ENCODE assay signal across 28 mouse cellular contexts in genomic region chr1:194697439-194697838, GRCm38 (mm10).
DNase-seq lines count a peak whose midpoint lies in the region; ATAC-seq and TF ChIP-seq lines count a peak whose summit lies in the region.
"Had no signal": no experiment of that assay in that cellular context is flagged by ENCODE, and none has a peak within 500 bp of the region (broad histone marks: within the 10 kb centered on the region; RNA-seq: fewer than 3 reads in every experiment).

No protein-coding gene starts in this region.

- 57% methylated on average over 2 of the region's 2 CpGs for WGBS in heart, embryonic 16.5 days
- WGBS in heart, embryonic 10.5 days = 82% methylated on average over 2 of the region's 2 CpGs
- WGBS in neural tube, embryonic 15.5 days = 75% methylated on average over 2 of the region's 2 CpGs

- intact Hi-C loops in gastrocnemius, adult 2 months (cut with DNase I) = no loop called here

- ATAC-seq in heart, embryonic 16.5 days (replicated peaks; ENCODE audit: extremely low read depth, insufficient read depth, low FRiP score) = no peak
- ATAC-seq in neural tube, embryonic 15.5 days (ENCODE audit: low FRiP score) = no peak
- ATAC-seq: forebrain, embryonic 14.5 days; inflammation-experienced regulatory T-cells, adult 6 months; midbrain, embryonic 13.5 days had no signal

- peak overlapping the region; percentile 28; the same call in 1 of the 2 replicates for H3K27ac ChIP-seq in gastrocnemius, adult 2 months
- 0 out of 2 replicates have a peak overlapping the region, but pooled peaks have one; percentile 29 for H3K27ac ChIP-seq in heart, embryonic 16.5 days (ENCODE audit: low read length)
- H3K27ac ChIP-seq in heart, embryonic 10.5 days = no peak overlapping the region
- peak overlapping the region; percentile 23; the same call in 1 of the 2 replicates for H3K27ac ChIP-seq in neural tube, embryonic 15.5 days (replicated peaks)
- H3K27ac ChIP-seq: hindbrain, embryonic 10.5 days; hindbrain, embryonic 15.5 days; limb, embryonic 10.5 days; limb, embryonic 15.5 days; liver, embryonic 13.5 days; macrophage; midbrain, embryonic 13.5 days had no signal

- H3K4me1 ChIP-seq in heart, embryonic 16.5 days (ENCODE audit: control insufficient read depth, insufficient read depth, low read length) = peaks cover 24% of the 10 kb centered on the region
- peaks cover 38% of the 10 kb centered on the region for H3K4me1 ChIP-seq in heart, embryonic 10.5 days
- peaks cover 55% of the 10 kb centered on the region for H3K4me1 ChIP-seq in neural tube, embryonic 15.5 days
- H3K4me1 ChIP-seq: hindbrain, embryonic 10.5 days; limb, embryonic 15.5 days had no signal

- peak overlapping the region; percentile 31; the same call in 1 of the 2 replicates for H3K9ac ChIP-seq in heart, embryonic 16.5 days (ENCODE audit: low read length)
- no peak overlapping the region for H3K9ac ChIP-seq in neural tube, embryonic 15.5 days (replicated peaks)
- H3K9ac ChIP-seq: hindbrain, embryonic 15.5 days; limb, embryonic 15.5 days; liver, embryonic 13.5 days; midbrain, embryonic 13.5 days had no signal

- H3K27me3 ChIP-seq in heart, embryonic 16.5 days (ENCODE audit: control insufficient read depth, insufficient read depth, low read length) = no peaks in the 10 kb centered on the region
- H3K27me3 ChIP-seq in heart, embryonic 10.5 days (ENCODE audit: insufficient read depth, poor library complexity, severe bottlenecking) = no peaks in the 10 kb centered on the region
- no peaks in the 10 kb centered on the region for H3K27me3 ChIP-seq in neural tube, embryonic 15.5 days (replicated peaks)
- H3K27me3 ChIP-seq: hindbrain, embryonic 15.5 days; limb, embryonic 15.5 days; liver, embryonic 13.5 days; midbrain, embryonic 13.5 days had no signal

- no peaks in the 10 kb centered on the region for H3K9me3 ChIP-seq in heart, embryonic 16.5 days (replicated peaks; ENCODE audit: control insufficient read depth, low read length)
- no peaks in the 10 kb centered on the region for H3K9me3 ChIP-seq in heart, embryonic 10.5 days
- no peaks in the 10 kb centered on the region for H3K9me3 ChIP-seq in neural tube, embryonic 15.5 days (replicated peaks)
- H3K9me3 ChIP-seq: G1E; hindbrain, embryonic 10.5 days; hindbrain, embryonic 15.5 days; limb, embryonic 10.5 days; limb, embryonic 15.5 days; liver, embryonic 13.5 days; midbrain, embryonic 13.5 days had no signal

- H3K36me3 ChIP-seq in heart, embryonic 16.5 days (ENCODE audit: control insufficient read depth, insufficient read depth) = no peaks in the 10 kb centered on the region
- no peaks in the 10 kb centered on the region for H3K36me3 ChIP-seq in heart, embryonic 10.5 days
- 0 out of 2 replicates have a peak, but pooled peaks cover 4% of the 10 kb centered on the region for H3K36me3 ChIP-seq in neural tube, embryonic 15.5 days
- H3K36me3 ChIP-seq: G1E; hindbrain, embryonic 15.5 days; limb, embryonic 10.5 days; limb, embryonic 15.5 days; liver, embryonic 13.5 days; midbrain, embryonic 13.5 days had no signal

- no peak for TF ChIP-seq CTCF in gastrocnemius, adult 2 months (IDR thresholded peaks at IDR 0.05)

- DNase-seq in gastrocnemius, adult 2 months = no peak
- DNase-seq in gastrocnemius, postnatal 25 days = no peak
- no peak for DNase-seq in heart, embryonic 10.5 days (ENCODE audit: low spot score)
- DNase-seq in kidney, postnatal 14 days = peak; percentile 7
- no peak for DNase-seq in kidney, postnatal 36 days
- DNase-seq in neural tube, embryonic 10.5 days (ENCODE audit: extremely low spot score, low spot score) = no peak
- DNase-seq: adrenal gland, adult 8-10 months; cerebellum, adult 11 months; cerebellum, adult 9-10 months; cerebellum, postnatal 36 days; kidney, adult 11 months; kidney, postnatal 4 days; liver, embryonic 13.5 days; lung, adult 18-20 months; retina, postnatal 1 day; right cerebral cortex, postnatal 14 days; thymus, postnatal 4 days had no signal

- no peak overlapping the region for H3K4me3 ChIP-seq in gastrocnemius, adult 2 months
- no peak overlapping the region for H3K4me3 ChIP-seq in heart, embryonic 16.5 days (ENCODE audit: low read length)
- H3K4me3 ChIP-seq in heart, embryonic 10.5 days = no peak overlapping the region
- no peak overlapping the region for H3K4me3 ChIP-seq in neural tube, embryonic 15.5 days (replicated peaks)
- H3K4me3 ChIP-seq: hindbrain, embryonic 10.5 days; hindbrain, embryonic 15.5 days; limb, embryonic 10.5 days; limb, embryonic 15.5 days; liver, embryonic 13.5 days; midbrain, embryonic 13.5 days had no signal

- H3K4me2 ChIP-seq in heart, embryonic 16.5 days (ENCODE audit: low read depth, low read length) = no peak overlapping the region
- no peak overlapping the region for H3K4me2 ChIP-seq in neural tube, embryonic 15.5 days
- H3K4me2 ChIP-seq: hindbrain, embryonic 15.5 days; limb, embryonic 15.5 days; liver, embryonic 13.5 days; midbrain, embryonic 13.5 days had no signal
